Mouse (Mus musculus): ENCODE measurements at regions not wholly inside any gene's neighbourhood (a gene's known extent, or its start where the extent isn't known, plus 50 kb on each side); places are given as distances from the start of the nearest gene placed in this dataset.
"Not testable (repeated sequence)": the region's sequence is repeated elsewhere in the genome, so short reads cannot be mapped to it uniquely, and the experiment has no call there.

GRCm38 (mm10) chr3:34745181-34745736 is 95.1 kb downstream of the Sox2 start:
- no peak for ATAC-seq (replicated peaks; ENCODE audit: extremely low read depth, insufficient read depth, low FRiP score)
- Histone ChIP-seq H3K4me2 (ENCODE audit: low read depth, low read length) (no peak overlapping the region), H3K4me3 (ENCODE audit: low read length) (no peak overlapping the region), H3K36me3 (ENCODE audit: control insufficient read depth, insufficient read depth) (no peaks in the 10 kb centered on the region), H3K9ac (ENCODE audit: low read length) (no peak overlapping the region), H3K4me1 (ENCODE audit: control insufficient read depth, insufficient read depth, low read length) (no peaks in the 10 kb centered on the region), H3K9me3 (replicated peaks; ENCODE audit: control insufficient read depth, low read length) (no peaks in the 10 kb centered on the region), H3K27ac (ENCODE audit: low read length) (no peak overlapping the region), H3K27me3 (ENCODE audit: control insufficient read depth, insufficient read depth, low read length) (no peaks in the 10 kb centered on the region)
- WGBS, result 69% methylated on average over 5 of the region's 5 CpGs

DNA sequence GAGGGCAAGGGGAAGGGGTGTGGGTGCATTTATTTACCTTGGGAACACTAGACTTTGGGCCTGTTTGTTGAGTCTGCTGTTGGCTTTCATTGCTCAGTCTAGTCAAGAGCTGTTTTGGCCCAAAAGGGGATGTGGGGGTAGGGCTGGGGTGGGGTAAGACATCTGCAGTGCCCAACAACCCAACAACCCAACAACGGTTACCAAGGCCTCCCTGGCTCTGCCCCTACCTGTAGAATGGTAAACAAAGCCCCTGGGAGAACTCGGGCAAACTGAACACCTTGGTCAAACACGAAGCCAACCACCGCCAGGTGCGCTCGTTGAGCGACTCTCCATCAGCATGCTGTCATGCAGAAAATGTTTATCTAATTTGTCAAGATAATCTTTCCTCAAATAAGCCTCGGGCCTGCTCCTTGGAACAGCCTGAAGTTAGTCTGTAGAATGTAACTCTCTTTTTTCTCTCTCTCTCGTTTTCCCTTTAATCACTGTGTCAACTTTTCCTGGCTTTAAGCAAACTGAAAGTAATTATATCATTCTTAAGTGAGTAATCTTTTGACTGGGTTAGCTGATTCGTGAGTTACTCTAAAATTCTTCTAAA is 97.4 kb downstream of the Sox2 start:
- Histone ChIP-seq H3K27ac (ENCODE audit: low read length) (no peak overlapping the region), H3K4me2 (ENCODE audit: low read depth, low read length) (no peak overlapping the region), H3K9ac (ENCODE audit: low read length) (no peak overlapping the region), H3K9me3 (replicated peaks; ENCODE audit: control insufficient read depth, low read length) (no peaks in the 10 kb centered on the region), H3K27me3 (ENCODE audit: control insufficient read depth, insufficient read depth, low read length) (no peaks in the 10 kb centered on the region), H3K4me1 (ENCODE audit: control insufficient read depth, insufficient read depth, low read length) (no peaks in the 10 kb centered on the region), H3K36me3 (ENCODE audit: control insufficient read depth, insufficient read depth) (no peaks in the 10 kb centered on the region), H3K4me3 (ENCODE audit: low read length) (no peak overlapping the region)
- 65% methylated on average over 10 of the region's 10 CpGs for WGBS
- ATAC-seq (replicated peaks; ENCODE audit: extremely low read depth, insufficient read depth, low FRiP score), result no peak

- ATAC-seq (replicated peaks; ENCODE audit: extremely low read depth, insufficient read depth, low FRiP score), result no peak
- no peak overlapping the region for H3K27ac ChIP-seq (ENCODE audit: low read length)
- H3K27me3 ChIP-seq (ENCODE audit: control insufficient read depth, insufficient read depth, low read length), result no peaks in the 10 kb centered on the region
- H3K9me3 ChIP-seq (replicated peaks; ENCODE audit: control insufficient read depth, low read length), result no peaks in the 10 kb centered on the region
- no peaks in the 10 kb centered on the region for H3K36me3 ChIP-seq (ENCODE audit: control insufficient read depth, insufficient read depth)
- no peak overlapping the region for H3K4me3 ChIP-seq (ENCODE audit: low read length)
- H3K9ac ChIP-seq (ENCODE audit: low read length), result no peak overlapping the region
- WGBS, result 84% methylated on average over 7 of the region's 7 CpGs
- H3K4me2 ChIP-seq (ENCODE audit: low read depth, low read length), result no peak overlapping the region
- H3K4me1 ChIP-seq (ENCODE audit: control insufficient read depth, insufficient read depth, low read length), result no peaks in the 10 kb centered on the region
Observed at GRCm38 (mm10) chr3:34749989-34750388, 99.8 kb downstream of the Sox2 start.

DNA sequence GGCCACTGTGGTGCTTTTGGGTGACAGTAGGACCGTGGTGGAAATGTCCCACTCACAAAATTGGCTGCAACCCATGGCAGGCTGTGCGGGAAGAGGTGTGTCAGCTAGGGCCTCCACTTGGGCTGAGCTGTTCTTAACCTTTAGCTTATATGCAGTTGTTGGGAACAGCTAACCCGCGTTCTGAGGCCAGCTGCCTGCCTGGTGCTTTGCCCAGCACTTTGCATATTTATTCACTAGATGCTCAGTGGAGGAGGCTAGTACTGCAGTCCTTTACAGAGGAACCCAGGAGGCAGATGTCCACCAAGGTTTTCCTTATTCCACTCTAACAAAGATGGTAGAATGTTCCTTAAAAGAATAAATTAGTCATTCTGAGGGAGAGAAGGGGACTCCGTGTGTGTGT is 101.3 kb downstream of the Sox2 start:
- H3K36me3 ChIP-seq (ENCODE audit: control insufficient read depth, insufficient read depth), result no peaks in the 10 kb centered on the region
- H3K9ac ChIP-seq (ENCODE audit: low read length), result no peak overlapping the region
- H3K9me3 ChIP-seq (replicated peaks; ENCODE audit: control insufficient read depth, low read length), result no peaks in the 10 kb centered on the region
- ATAC-seq (replicated peaks; ENCODE audit: extremely low read depth, insufficient read depth, low FRiP score), result no peak
- no peak overlapping the region for H3K4me2 ChIP-seq (ENCODE audit: low read depth, low read length)
- H3K4me1 ChIP-seq (ENCODE audit: control insufficient read depth, insufficient read depth, low read length), result no peaks in the 10 kb centered on the region
- H3K27ac ChIP-seq (ENCODE audit: low read length), result no peak overlapping the region
- no peaks in the 10 kb centered on the region for H3K27me3 ChIP-seq (ENCODE audit: control insufficient read depth, insufficient read depth, low read length)
- no peak overlapping the region for H3K4me3 ChIP-seq (ENCODE audit: low read length)
- 75% methylated on average over 5 of the region's 5 CpGs for WGBS

DNA sequence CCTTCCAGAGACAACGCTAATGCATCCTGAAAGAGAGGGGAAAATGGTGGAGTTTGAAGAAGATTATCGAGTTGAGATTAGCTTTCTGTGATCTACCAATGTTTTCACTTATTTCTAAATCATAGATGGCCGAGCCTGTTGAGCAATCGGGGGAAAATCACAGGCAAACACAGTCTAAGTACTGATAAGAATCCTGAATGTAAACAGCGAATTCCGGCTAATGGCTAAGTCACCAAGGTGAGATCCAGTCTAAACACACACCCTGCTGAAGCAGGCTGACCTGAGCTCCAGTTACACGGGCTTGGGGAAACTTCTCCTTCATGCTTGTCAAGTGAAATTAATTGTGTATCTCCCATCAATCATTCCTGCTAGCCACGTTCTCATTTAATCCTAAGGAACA is 103.4 kb downstream of the Sox2 start:
- 34% methylated on average over 8 of the region's 8 CpGs for WGBS
- no peak for ATAC-seq (replicated peaks; ENCODE audit: extremely low read depth, insufficient read depth, low FRiP score)
- Histone ChIP-seq H3K4me3 (ENCODE audit: low read length) (no peak overlapping the region), H3K9ac (ENCODE audit: low read length) (no peak overlapping the region), H3K4me1 (ENCODE audit: control insufficient read depth, insufficient read depth, low read length) (no peaks in the 10 kb centered on the region), H3K4me2 (ENCODE audit: low read depth, low read length) (no peak overlapping the region), H3K27me3 (ENCODE audit: control insufficient read depth, insufficient read depth, low read length) (no peaks in the 10 kb centered on the region), H3K36me3 (ENCODE audit: control insufficient read depth, insufficient read depth) (no peaks in the 10 kb centered on the region), H3K9me3 (replicated peaks; ENCODE audit: control insufficient read depth, low read length) (no peaks in the 10 kb centered on the region), H3K27ac (ENCODE audit: low read length) (no peak overlapping the region)

- WGBS, result 92% methylated on average over 6 of the region's 6 CpGs
- ATAC-seq (replicated peaks; ENCODE audit: extremely low read depth, insufficient read depth, low FRiP score), result no peak
- no peaks in the 10 kb centered on the region for H3K36me3 ChIP-seq (ENCODE audit: control insufficient read depth, insufficient read depth)
- no peaks in the 10 kb centered on the region for H3K4me1 ChIP-seq (ENCODE audit: control insufficient read depth, insufficient read depth, low read length)
- H3K4me3 ChIP-seq (ENCODE audit: low read length), result no peak overlapping the region
- H3K9ac ChIP-seq (ENCODE audit: low read length), result no peak overlapping the region
- no peaks in the 10 kb centered on the region for H3K9me3 ChIP-seq (replicated peaks; ENCODE audit: control insufficient read depth, low read length)
- H3K27ac ChIP-seq (ENCODE audit: low read length), result no peak overlapping the region
- H3K4me2 ChIP-seq (ENCODE audit: low read depth, low read length), result no peak overlapping the region
- no peaks in the 10 kb centered on the region for H3K27me3 ChIP-seq (ENCODE audit: control insufficient read depth, insufficient read depth, low read length)
Observed at GRCm38 (mm10) chr3:34754781-34755180, 104.6 kb downstream of the Sox2 start.

DNA sequence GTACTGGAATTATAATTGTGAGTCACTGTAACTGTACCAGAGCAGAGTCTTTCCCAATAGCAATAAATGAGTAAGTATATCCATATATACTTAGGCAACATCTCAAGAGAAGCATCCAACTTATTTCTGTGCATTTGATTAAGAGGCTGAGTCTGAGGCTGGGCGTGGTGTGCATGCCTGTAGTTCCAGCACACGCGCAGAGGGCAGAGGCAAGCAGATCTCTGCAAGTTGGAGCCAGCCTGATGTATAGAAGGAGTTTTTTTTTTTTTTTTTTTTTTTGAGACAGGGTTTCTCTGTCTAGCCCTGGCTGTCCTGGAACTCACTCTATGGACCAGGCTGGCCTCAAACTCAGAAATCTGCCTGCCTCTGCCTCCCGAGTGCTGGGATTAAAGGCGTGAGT is 105.1 kb downstream of the Sox2 start:
- H3K27ac ChIP-seq (ENCODE audit: low read length); H3K36me3 ChIP-seq (ENCODE audit: control insufficient read depth, insufficient read depth); H3K9ac ChIP-seq (ENCODE audit: low read length); H3K27me3 ChIP-seq (ENCODE audit: control insufficient read depth, insufficient read depth, low read length); H3K4me1 ChIP-seq (ENCODE audit: control insufficient read depth, insufficient read depth, low read length); H3K4me2 ChIP-seq (ENCODE audit: low read depth, low read length); H3K9me3 ChIP-seq (replicated peaks; ENCODE audit: control insufficient read depth, low read length); ATAC-seq (replicated peaks; ENCODE audit: extremely low read depth, insufficient read depth, low FRiP score); H3K4me3 ChIP-seq (ENCODE audit: low read length): not testable (repeated sequence)
- WGBS, result 94% methylated on average over 5 of the region's 5 CpGs

- Histone ChIP-seq H3K9me3 (replicated peaks; ENCODE audit: control insufficient read depth, low read length) (no peaks in the 10 kb centered on the region), H3K4me2 (ENCODE audit: low read depth, low read length) (no peak overlapping the region), H3K9ac (ENCODE audit: low read length) (no peak overlapping the region), H3K4me1 (ENCODE audit: control insufficient read depth, insufficient read depth, low read length) (no peaks in the 10 kb centered on the region), H3K27ac (ENCODE audit: low read length) (no peak overlapping the region), H3K4me3 (ENCODE audit: low read length) (no peak overlapping the region), H3K27me3 (ENCODE audit: control insufficient read depth, insufficient read depth, low read length) (no peaks in the 10 kb centered on the region), H3K36me3 (ENCODE audit: control insufficient read depth, insufficient read depth) (no peaks in the 10 kb centered on the region)
- no peak for ATAC-seq (replicated peaks; ENCODE audit: extremely low read depth, insufficient read depth, low FRiP score)
- 34% methylated on average over 7 of the region's 7 CpGs for WGBS
Observed at GRCm38 (mm10) chr3:34756632-34757031, 106.4 kb downstream of the Sox2 start.

DNA sequence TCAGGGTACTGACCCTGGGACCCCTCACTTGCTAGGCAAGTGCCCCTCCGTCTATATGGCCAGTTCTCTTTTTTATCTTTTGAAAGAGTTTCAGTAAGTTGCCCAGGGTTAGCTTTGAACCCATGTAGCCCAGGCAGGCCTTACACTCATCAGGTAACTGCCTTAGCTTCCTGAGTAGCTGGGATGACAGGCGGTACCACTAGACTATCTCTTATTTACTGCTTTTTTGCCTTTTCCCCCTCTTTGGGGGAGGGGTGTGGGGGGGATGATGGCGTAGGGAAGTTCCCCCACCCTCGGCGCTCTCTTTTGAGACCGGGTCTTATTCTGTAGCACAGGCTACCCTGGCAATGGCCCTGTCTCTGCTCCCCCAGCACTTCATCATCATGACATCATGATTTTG is 106.9 kb downstream of the Sox2 start:
- Histone ChIP-seq H3K9ac (ENCODE audit: low read length) (no peak overlapping the region), H3K4me1 (ENCODE audit: control insufficient read depth, insufficient read depth, low read length) (no peaks in the 10 kb centered on the region), H3K9me3 (replicated peaks; ENCODE audit: control insufficient read depth, low read length) (no peaks in the 10 kb centered on the region), H3K27ac (ENCODE audit: low read length) (no peak overlapping the region), H3K4me3 (ENCODE audit: low read length) (no peak overlapping the region), H3K36me3 (ENCODE audit: control insufficient read depth, insufficient read depth) (no peaks in the 10 kb centered on the region), H3K4me2 (ENCODE audit: low read depth, low read length) (no peak overlapping the region), H3K27me3 (ENCODE audit: control insufficient read depth, insufficient read depth, low read length) (no peaks in the 10 kb centered on the region)
- 66% methylated on average over 6 of the region's 6 CpGs for WGBS
- ATAC-seq (replicated peaks; ENCODE audit: extremely low read depth, insufficient read depth, low FRiP score), result no peak
